Mouse (Mus musculus): ENCODE results near the gene Unc45a. TPM values are rescaled to one million over a fixed set of nuclear protein-coding genes. Genes with fewer than 3 reads are reported as not detected.

The Unc45a gene
- total and polyA plus RNA-seq, 3 experiments, result 7.9 to 21.8 (median 16.8) TPM

DNA sequence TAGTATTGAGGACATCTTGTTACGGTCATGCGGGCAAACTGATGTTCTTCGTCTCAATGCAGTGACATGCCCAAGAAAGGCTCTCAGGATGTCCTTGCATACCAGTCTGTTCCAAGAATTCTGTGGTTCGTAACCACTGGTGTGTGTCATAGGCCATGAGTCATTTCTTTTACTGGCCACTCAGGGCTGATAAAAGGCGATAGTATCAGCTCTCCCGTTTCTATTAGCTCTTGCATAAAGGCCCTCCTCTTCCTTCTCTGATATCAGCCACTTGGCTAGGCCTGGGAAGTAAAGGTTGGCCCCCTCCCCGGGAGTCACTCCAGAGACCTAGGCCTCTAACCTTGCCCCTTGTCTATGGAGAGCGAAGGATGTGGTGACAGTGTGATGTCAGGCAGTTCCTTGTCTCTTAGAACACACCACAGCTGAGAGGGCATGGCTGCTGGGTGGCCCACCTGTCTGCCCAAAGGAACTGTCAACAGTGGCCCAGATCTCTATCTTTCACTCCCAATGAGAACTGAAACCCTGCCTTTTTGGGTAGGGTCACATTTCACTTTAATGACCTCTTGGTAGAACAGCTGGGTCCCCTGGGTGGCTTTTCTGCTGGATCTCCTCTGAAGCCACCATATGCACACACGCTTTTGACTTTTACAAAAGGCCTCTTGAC is 34.7 kb upstream of the Unc45a start:
- in situ Hi-C loops (cut with MboI; ENCODE audit: low pct_ligation_motif_present, low pct_unique_long_range_greater_than_20kb, low sequenced_read_pairs) (loop anchor here (5.0 to 25.0 kb wide), 3 partner anchors 33 to 462 kb away; partner anchors contain the start of genes Hddc3, Iqgap1 and Unc45a), dilution Hi-C loops (cut with MboI; ENCODE audit: extremely low pct_ligation_motif_present, extremely low pct_unique_long_range_greater_than_20kb, low sequenced_read_pairs) (loop anchor here (25.0 kb wide), 1 partner anchor 187 kb away; no protein-coding TSS in a partner anchor)
- peak; percentile 49 for DNase-seq (ENCODE audit: extremely low read depth)
- peak overlapping the region in 1 of 3 experiments; percentile 13 for H3K4me3 ChIP-seq (replicated peaks in 1 of 3; ENCODE audit: low read depth in 2 of 3, low read length in 2 of 3, poor library complexity in 1 of 3)
- TF ChIP-seq MAZ (IDR thresholded peaks at IDR 0.05; ENCODE audit: low read depth, low read length), result no peak
- TF ChIP-seq MAFK (IDR thresholded peaks at IDR 0.05; ENCODE audit: insufficient replicate concordance, low read length), result peak; percentile 45; the same call in 1 of the 2 replicates
- TF ChIP-seq JUND (conservative IDR thresholded peaks at IDR 0.05; ENCODE audit: low read depth, low read length), result no peak
- peak; percentile 74 for TF ChIP-seq TCF12 (IDR thresholded peaks at IDR 0.05; ENCODE audit: low read depth, low read length)
- peak; percentile 45; the same call in 1 of the 2 replicates for TF ChIP-seq CHD2 (IDR thresholded peaks at IDR 0.05; ENCODE audit: low read length)
- peak; percentile 26; the same call in 1 of the 2 replicates for TF ChIP-seq BHLHE40 (IDR thresholded peaks at IDR 0.05; ENCODE audit: low read depth, low read length)
- TF ChIP-seq CTCF (conservative IDR thresholded peaks at IDR 0.05 in 1 of 2, IDR thresholded peaks at IDR 0.05 in 1 of 2; ENCODE audit: low read depth in 2 of 2, low read length in 2 of 2), result no peak
- TF ChIP-seq ELF1 (IDR thresholded peaks at IDR 0.05; ENCODE audit: low read depth, low read length), result no peak
- TF ChIP-seq IRF4 (IDR thresholded peaks at IDR 0.05; ENCODE audit: low read depth, low read length), result peak; percentile 78
- TF ChIP-seq MYC (IDR thresholded peaks at IDR 0.05; ENCODE audit: low read depth, low read length), result peak; percentile 41; the same call in 1 of the 2 replicates
- TF ChIP-seq ETS1 (conservative IDR thresholded peaks at IDR 0.05; ENCODE audit: low read depth, low read length), result peak; percentile 67
- peak; percentile 74 for TF ChIP-seq EP300 (IDR thresholded peaks at IDR 0.05; ENCODE audit: low read length)
- no peak for TF ChIP-seq GABPA (IDR thresholded peaks at IDR 0.05; ENCODE audit: insufficient replicate concordance, low read depth, low read length)
- no peak for TF ChIP-seq ZNF384 (IDR thresholded peaks at IDR 0.05; ENCODE audit: low read depth, low read length)
- peak; percentile 68; the same call in 1 of the 2 replicates for TF ChIP-seq MEF2A (IDR thresholded peaks at IDR 0.05; ENCODE audit: borderline replicate concordance, low read depth, low read length)
- no peaks in the 10 kb centered on the region for H3K9me3 ChIP-seq (replicated peaks; ENCODE audit: low read length)
- H3K4me1 ChIP-seq (ENCODE audit: control insufficient read depth in 1 of 2, insufficient read depth in 2 of 2), result peaks cover 21 to 61% of the 10 kb centered on the region in 2 experiments
- no peaks in the 10 kb centered on the region for H3K27me3 ChIP-seq (replicated peaks)
- H3K27ac ChIP-seq (ENCODE audit: insufficient read depth, low read depth), result peak overlapping the region; percentile 58
- peaks cover 18 to 38% of the 10 kb centered on the region in 2 experiments for H3K36me3 ChIP-seq (replicated peaks in 1 of 2; ENCODE audit: control insufficient read depth in 1 of 2, insufficient read depth in 1 of 2, low read length in 1 of 2)
- H3K79me2 ChIP-seq (replicated peaks; ENCODE audit: control insufficient read depth, extremely low read depth, insufficient read depth, poor library complexity, severe bottlenecking), result no peaks in the 10 kb centered on the region; the same call in 1 of the 2 replicates
- peak overlapping the region; percentile 18; the same call in 1 of the 2 replicates for H3K4me2 ChIP-seq (ENCODE audit: insufficient read depth, low read depth, poor library complexity, severe bottlenecking)
- H3K9ac ChIP-seq (ENCODE audit: insufficient read depth, low read depth), result no peak overlapping the region

DNA sequence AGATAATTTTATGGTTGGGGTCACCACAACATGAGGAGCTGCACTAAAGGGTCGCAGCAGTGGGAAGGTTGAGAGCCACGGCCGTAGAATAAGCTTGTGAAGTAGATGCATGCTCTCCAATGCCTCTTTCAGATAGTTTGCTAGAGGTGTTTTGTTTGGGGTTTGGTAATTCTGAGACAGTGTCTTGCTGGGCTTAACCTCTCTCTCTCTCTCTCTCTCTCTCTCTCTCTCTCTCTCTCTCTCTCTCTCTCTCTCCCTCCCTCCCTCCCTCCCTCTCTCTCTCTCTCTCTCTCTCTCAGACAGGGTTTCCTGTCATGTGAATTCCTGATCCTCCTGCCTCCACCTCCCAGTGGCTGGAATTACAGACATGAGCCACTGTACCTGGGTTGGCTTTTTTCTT is 33.9 kb upstream of the Unc45a start:
- no peak overlapping the region for H3K9ac ChIP-seq (ENCODE audit: insufficient read depth, low read depth)
- dilution Hi-C loops (cut with MboI; ENCODE audit: extremely low pct_ligation_motif_present, extremely low pct_unique_long_range_greater_than_20kb, low sequenced_read_pairs), result loop anchor here (25.0 kb wide), 1 partner anchor 188 kb away; no protein-coding TSS in a partner anchor
- no peak for DNase-seq (ENCODE audit: extremely low read depth)
- TF ChIP-seq E2F4 (IDR thresholded peaks at IDR 0.05; ENCODE audit: insufficient replicate concordance, low read depth, low read length) (no peak), SIN3A (IDR thresholded peaks at IDR 0.05; ENCODE audit: low read length) (peak; percentile 9; the same call in 1 of the 2 replicates), BHLHE40 (IDR thresholded peaks at IDR 0.05; ENCODE audit: low read depth, low read length) (no peak; the same call in 1 of the 2 replicates)
- H3K27ac ChIP-seq (ENCODE audit: insufficient read depth, low read depth), result peak overlapping the region; percentile 73
- no peak overlapping the region for H3K4me2 ChIP-seq (ENCODE audit: insufficient read depth, low read depth, poor library complexity, severe bottlenecking)
- H3K79me2 ChIP-seq (replicated peaks; ENCODE audit: control insufficient read depth, extremely low read depth, insufficient read depth, poor library complexity, severe bottlenecking), result peaks cover 6% of the 10 kb centered on the region
- in situ Hi-C loops (cut with MboI; ENCODE audit: low pct_ligation_motif_present, low pct_unique_long_range_greater_than_20kb, low sequenced_read_pairs), result loop anchor here (5.0 to 25.0 kb wide), 3 partner anchors 32 to 463 kb away; partner anchors contain the start of genes Hddc3, Iqgap1 and Unc45a
- H3K9me3 ChIP-seq (replicated peaks; ENCODE audit: low read length), result no peaks in the 10 kb centered on the region
- H3K27me3 ChIP-seq (replicated peaks), result no peaks in the 10 kb centered on the region
- H3K4me3 ChIP-seq (replicated peaks in 1 of 3; ENCODE audit: low read depth in 2 of 3, low read length in 2 of 3, poor library complexity in 1 of 3), result no peak overlapping the region
- peaks cover 21 to 65% of the 10 kb centered on the region in 2 experiments for H3K4me1 ChIP-seq (ENCODE audit: control insufficient read depth in 1 of 2, insufficient read depth in 2 of 2)
- peaks cover 14 to 30% of the 10 kb centered on the region in 2 experiments for H3K36me3 ChIP-seq (replicated peaks in 1 of 2; ENCODE audit: control insufficient read depth in 1 of 2, insufficient read depth in 1 of 2, low read length in 1 of 2)
